Mouse (Mus musculus) liver, postnatal 0 days (tissue): Measurements from ENCODE around the gene Nxf1. TPM values are rescaled to one million over a fixed set of nuclear protein-coding genes. Genes with fewer than 3 reads are reported as not detected.
A peak's percentile ranks its signal among the peaks of the same experiment; 100 is the strongest.

Experiments
- ATAC-seq: fragments of 200-750 bp; cut with Nextera tagmentation; 2 replicates; pipeline ENCODE4 v1.8.0; 2017; ENCODE audit warnings: mild to moderate bottlenecking, moderate library complexity
- DNase-seq: peaks from one replicate; pipeline ENCODE4 v3.0.0-alpha.2; 2016
- H3K27ac ChIP-seq: fragments of 300-500 bp; sonication (generic); 2 replicates; pipeline ENCODE4 v1.5.1; 2014; ENCODE audit warnings: antibody characterized with exemption, moderate library complexity, mild to moderate bottlenecking, low read depth
- H3K27me3 ChIP-seq: fragments of 300-500 bp; sonication (generic); 2 replicates; pipeline ENCODE4 v1.6.1; 2014; ENCODE audit warnings: low read length, control low read depth, mixed read lengths; ENCODE audit not compliant: insufficient read depth
- H3K36me3 ChIP-seq: fragments of 300-500 bp; sonication (generic); replicated peaks from 2 replicates; pipeline ENCODE4 v1.6.1; 2014; ENCODE audit warnings: mild to moderate bottlenecking, control low read depth, low read length, moderate library complexity, mixed read lengths; ENCODE audit not compliant: insufficient read depth
- H3K4me1 ChIP-seq: fragments of 300-500 bp; sonication (generic); 2 replicates; pipeline ENCODE4 v1.6.1; 2014; ENCODE audit warnings: antibody characterized with exemption, mild to moderate bottlenecking, control low read depth; ENCODE audit not compliant: insufficient read depth
- H3K4me2 ChIP-seq: fragments of 300-500 bp; sonication (generic); 2 replicates; pipeline ENCODE4 v1.6.1; 2014; ENCODE audit warnings: low read depth, mild to moderate bottlenecking, low read length, moderate library complexity, mixed read lengths
- H3K4me3 ChIP-seq: fragments of 300-500 bp; sonication (generic); 2 replicates; pipeline ENCODE4 v1.5.1; 2014; ENCODE audit warnings: low read depth, low read length
- H3K9ac ChIP-seq: fragments of 300-500 bp; sonication (generic); replicated peaks from 2 replicates; pipeline ENCODE4 v1.6.1; 2014; ENCODE audit warnings: mild to moderate bottlenecking, moderate library complexity
- H3K9me3 ChIP-seq: fragments of 300-500 bp; sonication (generic); 2 replicates; pipeline ENCODE4 v1.6.1; 2016; ENCODE audit warnings: mild to moderate bottlenecking, control low read depth, low read length, mixed read lengths
- CTCF ChIP-seq: sonication (generic); IDR thresholded peaks from 2 replicates; pipeline ENCODE4 v1.5.1; 2016; ENCODE audit warnings: antibody characterized with exemption, low read depth
- EP300 ChIP-seq: IDR thresholded peaks from 2 replicates; pipeline ENCODE4 v1.6.1; 2016; ENCODE audit warnings: antibody characterized with exemption, low read depth, mild to moderate bottlenecking
- WGBS: fragments of 180-500 bp; shearing (Covaris S2); extraction: QIAGEN DNeasy Blood & Tissue Kit; methylation state at CpG from one replicate; pipeline ENCODE4 v1.1.7; 2014; ENCODE audit not compliant: insufficient replicate concordance; 5-methylcytosine and 5-hydroxymethylcytosine counted together
- polyA plus RNA-seq: library from polyadenylated mRNA; unstranded; fragments of >200 nt; fragmentation: Nextera tagmentation; extraction: Ambion mirVana; gene quantifications from 2 replicates; pipeline ENCODE4 v1.2.1, GENCODE M21; 2015

The Nxf1 gene
- polyA plus RNA-seq, 1 experiment from 2014 or later = 49.9 TPM

DNA sequence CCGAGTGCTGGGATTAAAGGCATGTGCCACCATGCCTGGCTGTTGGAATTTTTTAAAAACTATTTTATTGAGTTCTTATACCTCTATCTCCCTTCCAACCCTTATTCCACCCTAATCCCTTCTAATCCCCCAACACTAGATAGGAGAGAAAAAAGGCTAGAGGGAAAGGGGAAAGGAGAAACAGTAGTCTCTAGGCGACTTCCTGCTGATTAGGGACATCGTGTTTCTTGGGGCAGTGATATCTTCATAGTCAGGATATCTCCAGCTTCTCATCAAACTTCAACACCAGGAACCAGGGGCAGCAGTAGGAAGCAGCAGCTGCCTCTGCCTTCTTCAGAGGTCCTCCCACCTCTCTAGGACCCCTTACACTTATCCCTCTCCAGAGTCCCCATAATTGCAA lies 22.5 kb upstream of the Nxf1 start:
- ATAC-seq = no peak
- no peak for DNase-seq
- WGBS = 51% methylated on average over 3 of the region's 3 CpGs

DNA sequence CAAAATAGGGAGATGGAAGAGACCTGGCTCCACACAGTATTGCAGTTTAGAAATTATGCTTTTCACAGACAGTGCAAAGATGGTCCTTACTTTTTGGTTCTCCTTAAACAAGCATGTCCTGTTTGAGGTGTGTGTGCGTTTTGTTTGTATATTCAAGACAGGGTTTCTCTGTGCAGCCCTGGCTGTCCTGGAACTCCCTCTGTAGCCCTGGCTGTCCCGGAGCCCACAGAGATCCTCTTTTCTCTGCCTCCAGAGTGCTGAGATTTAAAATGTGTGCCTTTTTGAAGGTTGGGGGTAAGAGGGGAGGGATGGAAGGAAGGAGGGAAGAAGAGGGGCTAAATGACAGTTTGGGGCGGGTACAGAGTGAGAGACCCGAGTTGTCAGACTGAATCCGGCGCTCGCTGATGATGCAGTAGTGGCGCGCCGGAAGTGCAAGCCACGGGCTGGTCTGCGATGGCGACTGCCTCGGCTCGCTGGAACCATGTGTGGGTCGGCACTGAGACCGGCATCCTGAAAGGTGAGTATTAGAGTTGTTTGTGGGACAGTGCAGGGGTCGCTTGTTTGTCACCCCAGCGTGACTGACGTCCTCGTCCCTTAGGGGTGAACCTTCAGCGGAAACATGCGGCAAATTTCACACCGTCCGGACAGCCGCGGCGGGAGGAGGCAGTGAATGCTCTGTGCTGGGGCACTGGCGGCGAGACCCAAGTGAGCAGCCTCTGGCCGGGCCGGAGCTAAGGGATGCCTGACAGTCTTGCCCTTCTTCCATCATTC lies 21.3 kb upstream of the Nxf1 start, which contains the start of gene Wdr74:
Wdr74 (plus strand) TSS at position 439 of the 771 bp plus-strand sequence.
- ATAC-seq (peak; percentile 95), DNase-seq (peak; percentile 92)
- peak within 1 kb of the TSS; percentile 88 for H3K4me2 ChIP-seq
- under 1% methylated on average over 32 of the region's 32 CpGs for WGBS
- no peak for TF ChIP-seq CTCF
- H3K9ac ChIP-seq = peak within 1 kb of the TSS; percentile 84
- H3K9me3 ChIP-seq = no peaks in the 10 kb centered on the region
- no peaks in the 10 kb centered on the region for H3K27me3 ChIP-seq
- peaks cover 30% of the 10 kb centered on the region for H3K36me3 ChIP-seq
- H3K27ac ChIP-seq = peak within 1 kb of the TSS; percentile 73
- peak within 1 kb of the TSS; percentile 83 for H3K4me3 ChIP-seq
- peaks cover 6% of the 10 kb centered on the region for H3K4me1 ChIP-seq

More for the DNA sequence above, 22.5 kb upstream of the Nxf1 start:
- H3K4me2 ChIP-seq = no peak overlapping the region
- H3K4me1 ChIP-seq = peaks cover 4% of the 10 kb centered on the region; the same call in 1 of the 2 replicates
- no peak for TF ChIP-seq CTCF
- no peak for TF ChIP-seq EP300
- H3K27ac ChIP-seq = no peak overlapping the region
- no peak overlapping the region for H3K9ac ChIP-seq
- H3K27me3 ChIP-seq = no peaks in the 10 kb centered on the region
- peaks cover 18% of the 10 kb centered on the region for H3K36me3 ChIP-seq
- no peak overlapping the region for H3K4me3 ChIP-seq
- no peaks in the 10 kb centered on the region for H3K9me3 ChIP-seq

DNA sequence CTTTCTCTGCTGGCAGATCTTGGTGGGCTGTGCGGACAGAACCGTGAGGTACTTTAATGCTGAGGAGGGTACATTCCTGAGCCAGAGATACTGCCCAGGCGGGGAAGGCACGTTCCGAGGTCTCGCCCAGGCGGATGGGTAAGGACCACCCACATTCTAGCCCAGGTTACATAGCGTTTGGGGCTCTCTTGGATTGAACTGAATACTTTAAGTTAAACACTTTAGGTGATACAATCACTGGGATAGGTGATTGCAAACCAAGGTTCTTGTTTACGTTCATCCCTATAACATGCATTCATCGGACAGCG lies 20.8 kb upstream of the Nxf1 start:
- peak overlapping the region; percentile 83 for H3K4me3 ChIP-seq
- H3K27me3 ChIP-seq = no peaks in the 10 kb centered on the region
- peak overlapping the region; percentile 73 for H3K27ac ChIP-seq
- TF ChIP-seq EP300 = no peak
- no peaks in the 10 kb centered on the region for H3K9me3 ChIP-seq
- ATAC-seq (peak; percentile 30), DNase-seq (no peak)
- H3K4me2 ChIP-seq = peak overlapping the region; percentile 88
- peaks cover 32% of the 10 kb centered on the region for H3K36me3 ChIP-seq
- 2% methylated on average over 11 of the region's 11 CpGs for WGBS
- H3K9ac ChIP-seq = peak overlapping the region; percentile 84
- peaks cover 12% of the 10 kb centered on the region for H3K4me1 ChIP-seq

DNA sequence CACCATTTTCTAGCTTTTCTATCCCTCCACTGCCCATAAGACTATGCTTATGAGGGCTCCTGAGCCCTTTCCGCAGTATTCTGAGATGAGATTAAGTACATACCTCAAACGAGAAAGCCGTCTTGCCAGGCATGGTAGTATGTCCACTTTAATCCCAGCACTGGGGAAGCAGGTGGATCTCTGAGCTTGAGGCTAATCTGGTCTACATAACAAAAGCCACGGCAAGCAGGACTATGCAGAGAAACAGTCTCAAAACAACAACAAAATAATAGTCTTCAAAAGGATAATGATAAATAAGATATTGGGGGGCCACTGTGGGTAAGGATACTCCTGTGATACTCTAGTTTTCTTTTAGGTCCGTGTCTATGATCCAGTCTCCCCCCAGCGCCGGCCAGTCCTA lies 18.0 kb upstream of the Nxf1 start:
- Histone ChIP-seq H3K9ac (no peak overlapping the region), H3K27ac (no peak overlapping the region), H3K36me3 (peaks cover 42% of the 10 kb centered on the region), H3K4me2 (no peak overlapping the region), H3K4me1 (peaks cover 20% of the 10 kb centered on the region), H3K27me3 (no peaks in the 10 kb centered on the region), H3K4me3 (no peak overlapping the region), H3K9me3 (no peaks in the 10 kb centered on the region)
- no peak for ATAC-seq
- WGBS = 76% methylated on average over 7 of the region's 7 CpGs
- TF ChIP-seq CTCF = no peak
- no peak for TF ChIP-seq EP300
- no peak for DNase-seq

- H3K9me3 ChIP-seq = no peaks in the 10 kb centered on the region
- H3K4me2 ChIP-seq = no peak overlapping the region
- peaks cover 20% of the 10 kb centered on the region for H3K4me1 ChIP-seq
- DNase-seq (no peak), ATAC-seq (no peak)
- no peak overlapping the region for H3K27ac ChIP-seq
- H3K27me3 ChIP-seq = no peaks in the 10 kb centered on the region
- no peak overlapping the region for H3K4me3 ChIP-seq
- WGBS = 79% methylated on average over 6 of the region's 6 CpGs
- H3K9ac ChIP-seq = no peak overlapping the region
- no peak for TF ChIP-seq CTCF
- no peak for TF ChIP-seq EP300
- H3K36me3 ChIP-seq = peaks cover 42% of the 10 kb centered on the region
These were observed 17.2 kb upstream of the Nxf1 start for GRCm38 (mm10) chr19:8739646-8740045.

GRCm38 (mm10) chr19:8740603-8741002 lies 16.3 kb upstream of the Nxf1 start, which contains the start of gene 1700092M07Rik:
Gene 1700092M07Rik (plus strand): TSS chr19:8740718.
- peak within 1 kb of the TSS; percentile 92 for H3K4me2 ChIP-seq
- H3K36me3 ChIP-seq = peaks cover 50% of the 10 kb centered on the region
- H3K4me1 ChIP-seq = peaks cover 16% of the 10 kb centered on the region
- peak within 1 kb of the TSS; percentile 70 for H3K4me3 ChIP-seq
- no peaks in the 10 kb centered on the region for H3K9me3 ChIP-seq
- H3K27me3 ChIP-seq = no peaks in the 10 kb centered on the region
- ATAC-seq = no peak
- DNase-seq = no peak
- 69% methylated on average over 14 of the region's 14 CpGs for WGBS
- H3K27ac ChIP-seq = peak within 1 kb of the TSS; percentile 92
- peak within 1 kb of the TSS; percentile 84 for H3K9ac ChIP-seq
- no peak for TF ChIP-seq EP300
- no peak for TF ChIP-seq CTCF
